In genomic region chr2:121806959-121807653, GRCm38 (mm10) we compare ENCODE assay signal across 8 mouse cellular contexts. TPM values are rescaled to one million over a fixed set of nuclear protein-coding genes. Genes with fewer than 3 reads are reported as not detected.
DNase-seq lines count a peak whose midpoint lies in the region; ATAC-seq lines count a peak whose summit lies in the region.

TSS of gene Frmd5 (minus strand) at chr2:121807087.

- no peaks in the 10 kb centered on the region for H3K9me3 ChIP-seq in hindbrain, embryonic 15.5 days

- no peaks in the 10 kb centered on the region for H3K27me3 ChIP-seq in hindbrain, embryonic 15.5 days

- H3K9ac ChIP-seq in hindbrain, embryonic 15.5 days: peak within 1 kb of the TSS; percentile 93

- no peaks in the 10 kb centered on the region for H3K36me3 ChIP-seq in hindbrain, embryonic 15.5 days

- H3K27ac ChIP-seq in hindbrain, embryonic 15.5 days (replicated peaks): peak within 1 kb of the TSS; percentile 91

- WGBS in hindbrain, embryonic 15.5 days: under 1% methylated on average over 35 of the region's 35 CpGs

- peak; percentile 96 for DNase-seq in ZHBTc4 (ENCODE audit: low read depth, low spot score)
- DNase-seq in gastrocnemius, adult 18-20 months (ENCODE audit: low spot score): peak; percentile 83
- DNase-seq in layer of hippocampus, postnatal 36 days: peak; percentile 94
- peak; percentile 94 for DNase-seq in lung, postnatal 25 days (ENCODE audit: low spot score)
- peak; percentile 97 for DNase-seq in retina, embryonic 14.5 days (ENCODE audit: low spot score)
- peak; percentile 86 to 91 for DNase-seq in thymus, postnatal 36 days

- peaks cover 14% of the 10 kb centered on the region for H3K4me1 ChIP-seq in hindbrain, embryonic 15.5 days (replicated peaks)

- peak within 1 kb of the TSS; percentile 87 for H3K4me3 ChIP-seq in hindbrain, embryonic 15.5 days

- H3K4me2 ChIP-seq in hindbrain, embryonic 15.5 days: peak within 1 kb of the TSS; percentile 90

- peak; percentile 99 for ATAC-seq in common myeloid progenitor, adult 5-6 weeks (replicated peaks; ENCODE audit: low read depth, poor library complexity, severe bottlenecking)
- peak; percentile 98 for ATAC-seq in hindbrain, embryonic 15.5 days (ENCODE audit: low FRiP score, low read depth)

RNA-seq across cellular contexts. Expression of gene Frmd5, which starts in this region (rescaled TPM):
- total RNA-seq in common myeloid progenitor, adult 5-6 weeks (2017): not detected in 2 replicates
- under 1 TPM in 1 of 2 experiments, not detected in 1; 0.09 TPM for total RNA-seq in gastrocnemius, adult 18-20 months (2021)
- polyA plus RNA-seq in hindbrain, embryonic 15.5 days (2015; fragmentation: Nextera tagmentation; extraction: Ambion mirVana): 26.8 and 31.0 TPM in 2 replicates
- 10 to 100 TPM; 34.8 to 39.0 TPM for total RNA-seq in layer of hippocampus, postnatal 36 days (2021)

Comparison
In these comparisons a context has a peak if more than half of its experiments do, and no peak if none do; other contexts are left out.
1. Peak in every context shown above with its lines: DNase-seq, ATAC-seq, H3K4me3 ChIP-seq and H3K27ac ChIP-seq.
2. RNA of gene Frmd5 (total RNA-seq): 34.8 to 39.0 TPM in layer of hippocampus, postnatal 36 days; 0.09 TPM in gastrocnemius, adult 18-20 months and not detected in common myeloid progenitor, adult 5-6 weeks; every median in the first group is over 10 times any median in the second.
3. Peak in ATAC-seq in common myeloid progenitor, adult 5-6 weeks; RNA of the gene not detected or under 1 TPM.
4. Peak in DNase-seq in gastrocnemius, adult 18-20 months; RNA of the gene not detected or under 1 TPM.